Mouse (Mus musculus): ENCODE results near the gene 4930404N11Rik. TPM values are rescaled to one million over a fixed set of nuclear protein-coding genes. Genes with fewer than 3 reads are reported as not detected.

The 4930404N11Rik gene
- polyA plus RNA-seq, 1 experiment from 2014 or later, result 0.67 TPM

DNA sequence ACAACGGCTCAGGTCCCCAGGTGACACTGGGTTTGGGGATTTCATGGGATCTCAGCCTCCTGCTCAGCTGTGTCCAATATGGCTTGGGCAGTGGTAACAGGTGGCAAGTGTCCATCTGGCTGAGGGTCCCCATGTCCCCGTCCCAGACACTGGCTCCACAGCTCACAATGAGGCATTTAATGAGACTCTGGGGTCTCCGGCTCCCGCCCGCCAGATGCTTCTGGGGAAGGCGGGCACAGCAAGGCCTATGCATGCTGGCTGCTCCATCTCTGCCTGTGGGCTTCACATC lies 1.5 kb upstream of the 4930404N11Rik start:
- H3K9ac ChIP-seq (ENCODE audit: low read depth, low read length), result no peak overlapping the region
- peaks cover 41% of the 10 kb centered on the region for H3K4me1 ChIP-seq (ENCODE audit: control insufficient read depth, insufficient read depth, low read length)
- H3K36me3 ChIP-seq (ENCODE audit: control insufficient read depth, insufficient read depth, low read length), result peaks cover 45% of the 10 kb centered on the region
- 93% methylated on average over 6 of the region's 6 CpGs for WGBS (ENCODE audit: insufficient replicate concordance)
- ATAC-seq (replicated peaks; ENCODE audit: insufficient number of reproducible peaks, low FRiP score, low TSS enrichment), result no peak
- no peak overlapping the region for H3K27ac ChIP-seq (ENCODE audit: low read depth, low read length)
- H3K27me3 ChIP-seq (ENCODE audit: control insufficient read depth, insufficient read depth, low read length), result no peaks in the 10 kb centered on the region
- H3K9me3 ChIP-seq (replicated peaks; ENCODE audit: control insufficient read depth, low read length), result no peaks in the 10 kb centered on the region
- no peak overlapping the region for H3K4me2 ChIP-seq
- no peak overlapping the region for H3K4me3 ChIP-seq (ENCODE audit: low read depth, low read length)

DNA sequence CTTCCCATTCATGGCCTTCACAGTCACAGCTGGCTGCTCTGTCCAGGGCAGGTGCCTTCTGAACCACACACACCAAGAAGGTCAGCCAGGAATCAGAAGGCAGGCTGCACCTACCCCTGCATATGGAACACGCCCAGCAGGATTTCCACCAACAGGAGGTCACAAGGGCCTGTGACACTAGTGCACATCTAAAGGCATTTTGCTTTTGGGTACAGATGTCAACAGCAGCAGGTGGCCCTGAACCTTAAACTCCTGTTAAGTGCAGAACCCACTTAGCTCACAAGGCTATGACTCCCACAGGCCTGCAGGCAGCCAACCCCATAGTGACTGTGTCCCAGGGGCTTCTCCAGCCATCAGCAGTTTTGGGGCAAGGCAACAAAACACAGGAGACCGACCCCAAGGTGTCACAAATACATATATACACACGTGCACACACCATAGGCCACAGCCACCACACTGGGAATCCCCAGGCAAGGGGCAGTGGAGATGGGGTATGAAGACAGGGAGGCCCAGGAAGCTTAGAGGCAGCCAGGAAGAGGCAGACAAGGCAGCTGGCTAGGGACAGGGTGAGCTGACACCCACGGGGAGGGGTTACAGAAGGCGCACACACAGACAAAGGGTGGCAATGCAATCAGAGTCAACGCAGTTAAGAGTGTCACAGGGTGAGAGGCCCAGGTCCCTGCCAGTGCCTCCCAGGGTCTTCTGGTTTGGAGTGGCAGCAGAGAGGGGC lies 1.0 kb upstream of the 4930404N11Rik start:
- Histone ChIP-seq H3K9me3 (replicated peaks; ENCODE audit: control insufficient read depth, low read length) (no peaks in the 10 kb centered on the region), H3K27ac (ENCODE audit: low read depth, low read length) (peak overlapping the region; percentile 25; the same call in 1 of the 2 replicates), H3K9ac (ENCODE audit: low read depth, low read length) (no peak overlapping the region), H3K4me1 (ENCODE audit: control insufficient read depth, insufficient read depth, low read length) (peaks cover 46% of the 10 kb centered on the region), H3K4me3 (ENCODE audit: low read depth, low read length) (no peak overlapping the region), H3K4me2 (no peak overlapping the region), H3K27me3 (ENCODE audit: control insufficient read depth, insufficient read depth, low read length) (no peaks in the 10 kb centered on the region), H3K36me3 (ENCODE audit: control insufficient read depth, insufficient read depth, low read length) (peaks cover 45% of the 10 kb centered on the region)
- no peak for ATAC-seq (replicated peaks; ENCODE audit: insufficient number of reproducible peaks, low FRiP score, low TSS enrichment)
- 74% methylated on average over 6 of the region's 6 CpGs for WGBS (ENCODE audit: insufficient replicate concordance)

DNA sequence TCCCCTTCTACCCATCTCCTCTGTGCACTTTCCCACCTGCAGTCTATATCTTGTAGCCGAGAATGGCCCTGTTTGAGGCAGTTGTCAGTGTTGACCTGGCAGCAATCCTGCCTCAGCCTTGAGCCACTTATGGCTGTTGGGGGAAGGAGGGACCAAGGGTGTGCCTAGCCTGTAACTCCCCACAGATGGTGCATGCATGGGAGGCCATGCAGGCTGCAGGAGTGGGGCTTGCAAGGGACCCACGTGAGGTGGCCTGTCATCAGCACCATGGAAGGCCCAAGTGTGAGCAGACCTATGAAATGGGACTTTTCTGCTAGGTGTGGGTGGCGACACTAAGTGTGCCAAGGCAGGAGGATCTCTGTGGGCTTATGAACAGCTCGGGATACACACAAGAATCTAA lies 543 bp downstream of the 4930404N11Rik start:
- H3K9me3 ChIP-seq (replicated peaks; ENCODE audit: control insufficient read depth, low read length), result no peaks in the 10 kb centered on the region
- H3K4me3 ChIP-seq (ENCODE audit: low read depth, low read length), result no peak overlapping the region
- H3K4me2 ChIP-seq, result peak overlapping the region; percentile 69
- H3K9ac ChIP-seq (ENCODE audit: low read depth, low read length), result 0 out of 2 replicates have a peak overlapping the region, but pooled peaks have one; percentile 28
- H3K27ac ChIP-seq (ENCODE audit: low read depth, low read length), result no peak overlapping the region
- H3K27me3 ChIP-seq (ENCODE audit: control insufficient read depth, insufficient read depth, low read length), result no peaks in the 10 kb centered on the region
- no peak for ATAC-seq (replicated peaks; ENCODE audit: insufficient number of reproducible peaks, low FRiP score, low TSS enrichment)
- H3K4me1 ChIP-seq (ENCODE audit: control insufficient read depth, insufficient read depth, low read length), result peaks cover 57% of the 10 kb centered on the region
- 40% methylated on average over 4 of the region's 4 CpGs for WGBS (ENCODE audit: insufficient replicate concordance)
- peaks cover 32% of the 10 kb centered on the region for H3K36me3 ChIP-seq (ENCODE audit: control insufficient read depth, insufficient read depth, low read length)

DNA sequence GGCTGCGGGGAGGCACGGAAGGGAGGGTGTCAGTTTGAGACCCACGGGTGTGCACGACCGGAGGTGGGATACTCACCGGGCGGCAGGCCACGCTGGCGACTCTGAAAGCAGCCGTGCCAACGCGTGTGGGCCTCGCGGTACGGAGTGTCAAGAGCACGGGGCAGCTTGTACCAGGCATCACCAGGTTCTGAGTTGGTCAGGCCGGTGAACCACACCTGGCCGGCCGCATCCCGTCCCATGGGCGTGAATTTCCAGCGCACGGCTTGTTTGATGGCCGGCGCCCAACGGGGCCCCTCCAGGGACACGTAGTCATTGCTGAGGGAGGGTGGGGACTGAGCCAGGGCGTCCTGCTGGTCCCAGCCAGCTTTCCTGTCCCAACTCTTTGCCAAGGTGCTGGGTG lies 950 bp downstream of the 4930404N11Rik start:
- Histone ChIP-seq H3K27ac (ENCODE audit: low read depth, low read length) (no peak overlapping the region), H3K4me3 (ENCODE audit: low read depth, low read length) (peak overlapping the region; percentile 33), H3K27me3 (ENCODE audit: control insufficient read depth, insufficient read depth, low read length) (no peaks in the 10 kb centered on the region), H3K36me3 (ENCODE audit: control insufficient read depth, insufficient read depth, low read length) (peaks cover 28% of the 10 kb centered on the region), H3K9ac (ENCODE audit: low read depth, low read length) (peak overlapping the region; percentile 56), H3K4me2 (peak overlapping the region; percentile 69), H3K4me1 (ENCODE audit: control insufficient read depth, insufficient read depth, low read length) (peaks cover 57% of the 10 kb centered on the region), H3K9me3 (replicated peaks; ENCODE audit: control insufficient read depth, low read length) (no peaks in the 10 kb centered on the region)
- 10% methylated on average over 28 of the region's 28 CpGs for WGBS (ENCODE audit: insufficient replicate concordance)
- 0 out of 2 replicates have a peak, but pooled peaks have one; percentile 2 for ATAC-seq (replicated peaks; ENCODE audit: insufficient number of reproducible peaks, low FRiP score, low TSS enrichment)

DNA sequence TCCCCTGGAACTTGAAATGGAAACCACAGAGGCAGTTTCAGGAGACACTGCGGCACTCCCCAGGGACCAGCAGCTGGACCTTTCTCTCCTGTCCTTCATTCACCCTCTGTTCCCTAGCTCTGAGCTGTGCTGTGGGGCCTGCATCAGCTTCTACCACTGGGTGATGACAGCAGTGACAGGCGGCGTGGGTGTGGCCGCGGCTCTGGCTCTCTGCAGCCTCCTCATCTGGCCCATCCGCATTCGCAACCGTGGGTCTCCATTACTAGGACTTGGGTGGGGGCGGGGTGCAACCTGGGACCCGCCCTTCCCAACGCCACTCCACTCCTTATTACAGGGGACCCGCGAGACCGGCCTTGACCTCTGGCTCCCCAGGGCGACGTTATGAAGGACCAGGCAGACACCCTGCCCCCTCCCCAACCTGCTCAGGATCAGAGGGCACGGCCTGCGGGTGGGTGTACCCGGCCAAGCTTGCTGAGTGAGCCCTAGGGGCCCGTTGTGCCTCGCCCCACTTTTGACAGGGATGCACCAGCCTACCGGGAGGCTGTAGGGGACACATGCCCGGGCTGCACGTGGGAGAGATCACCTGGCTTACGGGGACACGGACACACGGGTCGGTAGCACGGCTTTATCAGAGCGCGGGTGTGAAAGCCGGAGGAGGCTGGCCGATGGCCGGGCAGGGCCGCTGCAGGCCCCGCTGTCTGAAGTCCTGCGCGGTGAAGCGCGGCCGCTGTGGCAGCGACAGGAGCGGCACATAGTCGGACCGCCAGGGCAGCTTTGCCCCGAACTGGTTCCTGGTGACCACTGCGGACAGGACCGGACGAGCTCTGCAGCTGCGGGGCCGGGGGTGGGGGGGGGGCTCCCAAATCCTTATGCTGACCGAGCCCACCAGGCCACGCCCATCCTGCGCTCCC lies 1.9 kb downstream of the 4930404N11Rik start:
- 4% methylated on average over 41 of the region's 54 CpGs for WGBS (ENCODE audit: insufficient replicate concordance)
- Histone ChIP-seq H3K27ac (ENCODE audit: low read depth, low read length) (peak overlapping the region; percentile 95), H3K27me3 (ENCODE audit: control insufficient read depth, insufficient read depth, low read length) (no peaks in the 10 kb centered on the region), H3K4me2 (peak overlapping the region; percentile 69), H3K9ac (ENCODE audit: low read depth, low read length) (peak overlapping the region; percentile 60), H3K4me1 (ENCODE audit: control insufficient read depth, insufficient read depth, low read length) (peaks cover 64% of the 10 kb centered on the region), H3K4me3 (ENCODE audit: low read depth, low read length) (peak overlapping the region; percentile 33), H3K36me3 (ENCODE audit: control insufficient read depth, insufficient read depth, low read length) (peaks cover 19% of the 10 kb centered on the region), H3K9me3 (replicated peaks; ENCODE audit: control insufficient read depth, low read length) (no peaks in the 10 kb centered on the region)
- peak; percentile 56 for ATAC-seq (replicated peaks; ENCODE audit: insufficient number of reproducible peaks, low FRiP score, low TSS enrichment)

DNA sequence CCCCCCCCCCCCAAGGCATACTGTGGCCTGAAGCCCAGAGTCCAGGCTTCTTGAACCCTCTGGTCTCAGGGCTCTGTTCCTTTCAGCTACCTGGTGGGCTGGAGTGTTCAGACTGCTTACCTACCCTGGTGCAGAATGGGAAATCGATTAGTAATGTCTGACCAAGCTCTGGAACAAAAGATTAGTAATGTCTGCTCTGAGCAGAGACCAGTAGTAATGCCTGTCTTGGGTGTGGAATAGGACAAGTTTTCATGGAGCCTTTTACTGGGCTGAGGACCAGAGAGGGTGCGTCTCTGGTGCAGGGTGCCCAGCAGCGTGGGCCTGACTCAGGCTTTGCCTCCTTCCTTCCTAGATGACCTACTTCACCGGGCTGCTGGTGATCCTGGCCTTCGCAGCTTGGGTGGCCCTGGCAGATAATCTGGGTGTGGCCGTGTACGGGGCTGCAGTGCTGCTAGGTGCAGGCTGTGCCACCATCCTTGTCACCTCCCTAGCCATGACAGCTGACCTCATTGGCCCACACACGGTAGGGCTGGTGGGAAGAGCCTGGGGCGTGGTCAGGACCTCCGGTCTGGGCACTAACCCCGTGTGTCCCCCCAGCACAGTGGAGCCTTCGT lies 3.2 kb downstream of the 4930404N11Rik start:
- peak overlapping the region; percentile 60 for H3K9ac ChIP-seq (ENCODE audit: low read depth, low read length)
- peak; percentile 39; the same call in 1 of the 2 replicates for ATAC-seq (replicated peaks; ENCODE audit: insufficient number of reproducible peaks, low FRiP score, low TSS enrichment)
- H3K27me3 ChIP-seq (ENCODE audit: control insufficient read depth, insufficient read depth, low read length), result no peaks in the 10 kb centered on the region
- 45% methylated on average over 12 of the region's 12 CpGs for WGBS (ENCODE audit: insufficient replicate concordance)
- H3K4me3 ChIP-seq (ENCODE audit: low read depth, low read length), result peak overlapping the region; percentile 33
- H3K27ac ChIP-seq (ENCODE audit: low read depth, low read length), result peak overlapping the region; percentile 95
- H3K4me1 ChIP-seq (ENCODE audit: control insufficient read depth, insufficient read depth, low read length), result peaks cover 71% of the 10 kb centered on the region
- H3K36me3 ChIP-seq (ENCODE audit: control insufficient read depth, insufficient read depth, low read length), result peaks cover 6% of the 10 kb centered on the region
- no peaks in the 10 kb centered on the region for H3K9me3 ChIP-seq (replicated peaks; ENCODE audit: control insufficient read depth, low read length)
- peak overlapping the region; percentile 69 for H3K4me2 ChIP-seq

DNA sequence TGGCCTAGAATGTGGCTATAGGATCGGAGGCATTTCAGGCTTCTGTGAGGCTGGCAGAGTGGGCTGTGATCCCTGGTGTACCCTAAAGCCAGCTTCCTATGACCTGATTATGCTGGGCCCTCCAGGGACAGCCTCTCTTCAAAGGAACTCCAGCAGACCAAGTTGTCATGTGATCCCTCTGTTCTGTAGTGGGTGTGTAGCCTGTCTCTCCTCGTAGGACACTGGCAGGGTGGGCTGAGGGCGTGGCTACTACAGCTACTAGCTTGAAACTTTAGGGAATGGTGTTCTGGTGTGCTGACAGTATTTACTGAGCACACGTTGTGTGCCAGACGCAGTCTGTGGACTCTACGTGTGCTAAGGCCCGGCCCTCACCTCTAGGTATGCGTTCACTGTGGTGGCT lies 4.9 kb downstream of the 4930404N11Rik start:
- no peak overlapping the region for H3K4me3 ChIP-seq (ENCODE audit: low read depth, low read length)
- peak overlapping the region; percentile 22 for H3K4me2 ChIP-seq
- no peaks in the 10 kb centered on the region for H3K27me3 ChIP-seq (ENCODE audit: control insufficient read depth, insufficient read depth, low read length)
- ATAC-seq (replicated peaks; ENCODE audit: insufficient number of reproducible peaks, low FRiP score, low TSS enrichment), result no peak
- H3K4me1 ChIP-seq (ENCODE audit: control insufficient read depth, insufficient read depth, low read length), result peaks cover 67% of the 10 kb centered on the region
- peak overlapping the region; percentile 39; the same call in 1 of the 2 replicates for H3K9ac ChIP-seq (ENCODE audit: low read depth, low read length)
- no peaks in the 10 kb centered on the region for H3K36me3 ChIP-seq (ENCODE audit: control insufficient read depth, insufficient read depth, low read length)
- 62% methylated on average over 8 of the region's 8 CpGs for WGBS (ENCODE audit: insufficient replicate concordance)
- H3K27ac ChIP-seq (ENCODE audit: low read depth, low read length), result peak overlapping the region; percentile 35; the same call in 1 of the 2 replicates
- no peaks in the 10 kb centered on the region for H3K9me3 ChIP-seq (replicated peaks; ENCODE audit: control insufficient read depth, low read length)

DNA sequence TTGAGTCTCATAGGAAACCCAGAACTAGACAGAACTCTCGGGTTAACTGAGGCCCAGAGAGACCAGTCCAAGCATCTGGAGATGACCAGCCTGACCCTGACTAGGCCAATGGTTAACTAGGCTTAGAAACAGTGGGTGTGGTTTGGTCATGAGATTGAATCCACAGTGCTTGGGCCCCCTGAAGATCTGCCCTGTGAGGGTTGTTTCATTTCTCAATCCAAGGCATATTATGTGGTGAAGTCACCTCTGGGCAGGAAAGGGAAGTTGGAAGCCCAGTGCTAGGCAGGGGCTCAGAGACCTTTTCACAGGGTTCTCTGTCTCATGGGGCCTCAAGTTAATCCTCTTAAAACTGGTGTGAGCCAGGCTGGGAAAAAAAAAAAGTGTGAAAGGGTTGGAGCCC lies 6.8 kb downstream of the 4930404N11Rik start:
- H3K4me3 ChIP-seq (ENCODE audit: low read depth, low read length), result peak overlapping the region; percentile 68
- no peaks in the 10 kb centered on the region for H3K9me3 ChIP-seq (replicated peaks; ENCODE audit: control insufficient read depth, low read length)
- H3K36me3 ChIP-seq (ENCODE audit: control insufficient read depth, insufficient read depth, low read length), result no peaks in the 10 kb centered on the region
- H3K4me2 ChIP-seq, result peak overlapping the region; percentile 90
- H3K27me3 ChIP-seq (ENCODE audit: control insufficient read depth, insufficient read depth, low read length), result no peaks in the 10 kb centered on the region
- WGBS (ENCODE audit: insufficient replicate concordance), result 56% methylated on average over 1 of the region's 1 CpGs
- H3K4me1 ChIP-seq (ENCODE audit: control insufficient read depth, insufficient read depth, low read length), result peaks cover 50% of the 10 kb centered on the region
- peak overlapping the region; percentile 47; the same call in 1 of the 2 replicates for H3K27ac ChIP-seq (ENCODE audit: low read depth, low read length)
- H3K9ac ChIP-seq (ENCODE audit: low read depth, low read length), result peak overlapping the region; percentile 85; the same call in 1 of the 2 replicates
- ATAC-seq (replicated peaks; ENCODE audit: insufficient number of reproducible peaks, low FRiP score, low TSS enrichment), result no peak
